Mouse (Mus musculus): ENCODE data around the gene Faf2. TPM values are rescaled to one million over a fixed set of nuclear protein-coding genes. Genes with fewer than 3 reads are reported as not detected.

Gene Faf2
- polyA plus RNA-seq, 2 experiments, result 11.0 to 31.2 TPM

GRCm38 (mm10) chr13:54604221-54604620 is 17.4 kb upstream of the Faf2 start:
- ATAC-seq (ENCODE audit: insufficient read depth) (no peak), DNase-seq (ENCODE audit: low read depth in 3 of 3, low spot score in 3 of 3) (no peak)
- Histone ChIP-seq H3K9me3 (ENCODE audit: control insufficient read depth, low read length) (no peaks in the 10 kb centered on the region), H3K9ac (replicated peaks) (no peak overlapping the region), H3K4me3 (ENCODE audit: insufficient read depth in 1 of 2, low read depth in 2 of 2, low read length in 2 of 2) (no peak overlapping the region), H3K27ac (no peak overlapping the region), H3K36me3 (replicated peaks; ENCODE audit: control insufficient read depth, insufficient read depth, low read depth) (no peaks in the 10 kb centered on the region; the same call in none of the 2 replicates), H3K4me1 (replicated peaks; ENCODE audit: control insufficient read depth in 2 of 2, insufficient read depth in 2 of 2, low read length in 1 of 2) (peaks cover 23 to 25% of the 10 kb centered on the region in 2 experiments), H3K4me2 (ENCODE audit: low read depth) (no peak overlapping the region), H3K27me3 (ENCODE audit: control insufficient read depth, insufficient read depth, low read length) (no peaks in the 10 kb centered on the region)
- TF ChIP-seq CTCF (IDR thresholded peaks at IDR 0.05; ENCODE audit: low read depth), result no peak
- no peak for TF ChIP-seq EP300 (IDR thresholded peaks at IDR 0.05; ENCODE audit: low read depth)
- 72% methylated on average over 4 of the region's 4 CpGs for WGBS (ENCODE audit: insufficient replicate concordance)

DNA sequence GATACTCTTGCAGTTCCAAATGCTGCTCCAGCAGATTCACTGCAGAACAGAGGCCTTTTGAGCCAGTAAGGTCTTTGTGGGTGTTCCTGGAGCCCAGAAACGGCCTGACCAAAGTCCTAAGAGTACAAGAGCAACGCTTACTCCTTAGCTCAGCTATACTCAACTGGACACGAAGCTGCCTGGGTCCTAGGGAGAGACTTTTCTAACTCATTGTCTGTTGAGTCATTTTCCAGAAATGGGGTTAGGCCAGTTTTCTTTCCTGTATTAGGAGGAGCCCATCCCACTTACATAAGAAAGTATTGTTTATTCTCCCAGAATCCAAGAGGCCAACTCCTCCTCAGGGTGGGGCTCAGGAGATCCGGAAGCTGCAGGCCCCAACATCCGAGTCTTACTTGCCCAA is 16.2 kb upstream of the Faf2 start:
- DNase-seq (ENCODE audit: low read depth in 3 of 3, low spot score in 3 of 3), result no peak
- Histone ChIP-seq H3K4me3 (ENCODE audit: insufficient read depth in 1 of 2, low read depth in 2 of 2, low read length in 2 of 2) (no peak overlapping the region), H3K27ac (no peak overlapping the region), H3K27me3 (ENCODE audit: control insufficient read depth, insufficient read depth, low read length) (no peaks in the 10 kb centered on the region), H3K9me3 (ENCODE audit: control insufficient read depth, low read length) (no peaks in the 10 kb centered on the region), H3K4me2 (ENCODE audit: low read depth) (no peak overlapping the region), H3K36me3 (replicated peaks; ENCODE audit: control insufficient read depth, insufficient read depth, low read depth) (no peaks in the 10 kb centered on the region; the same call in 1 of the 2 replicates), H3K9ac (replicated peaks) (no peak overlapping the region), H3K4me1 (replicated peaks; ENCODE audit: control insufficient read depth in 2 of 2, insufficient read depth in 2 of 2, low read length in 1 of 2) (peaks cover 32 to 34% of the 10 kb centered on the region in 2 experiments)
- TF ChIP-seq CTCF (IDR thresholded peaks at IDR 0.05; ENCODE audit: low read depth), result no peak
- TF ChIP-seq EP300 (IDR thresholded peaks at IDR 0.05; ENCODE audit: low read depth), result no peak
- no peak for ATAC-seq (ENCODE audit: insufficient read depth)
- WGBS (ENCODE audit: insufficient replicate concordance), result 80% methylated on average over 5 of the region's 5 CpGs

GRCm38 (mm10) chr13:54607204-54607603 is 14.4 kb upstream of the Faf2 start:
- no peaks in the 10 kb centered on the region for H3K9me3 ChIP-seq (ENCODE audit: control insufficient read depth, low read length)
- TF ChIP-seq CTCF (IDR thresholded peaks at IDR 0.05; ENCODE audit: low read depth), result no peak
- TF ChIP-seq EP300 (IDR thresholded peaks at IDR 0.05; ENCODE audit: low read depth), result no peak
- H3K36me3 ChIP-seq (replicated peaks; ENCODE audit: control insufficient read depth, insufficient read depth, low read depth), result no peaks in the 10 kb centered on the region; the same call in 1 of the 2 replicates
- ATAC-seq (ENCODE audit: insufficient read depth) (no peak), DNase-seq (ENCODE audit: low read depth in 3 of 3, low spot score in 3 of 3) (peak in 1 of 3 experiments; percentile 30)
- WGBS (ENCODE audit: insufficient replicate concordance), result 45% methylated on average over 5 of the region's 5 CpGs
- no peak overlapping the region for H3K4me3 ChIP-seq (ENCODE audit: insufficient read depth in 1 of 2, low read depth in 2 of 2, low read length in 2 of 2)
- H3K4me1 ChIP-seq (replicated peaks; ENCODE audit: control insufficient read depth in 2 of 2, insufficient read depth in 2 of 2, low read length in 1 of 2), result peaks cover 35 to 39% of the 10 kb centered on the region in 2 experiments
- H3K9ac ChIP-seq (replicated peaks), result peak overlapping the region; percentile 15
- no peaks in the 10 kb centered on the region for H3K27me3 ChIP-seq (ENCODE audit: control insufficient read depth, insufficient read depth, low read length)
- no peak overlapping the region; the same call in none of the 2 replicates for H3K27ac ChIP-seq
- peak overlapping the region; percentile 37 for H3K4me2 ChIP-seq (ENCODE audit: low read depth)

DNA sequence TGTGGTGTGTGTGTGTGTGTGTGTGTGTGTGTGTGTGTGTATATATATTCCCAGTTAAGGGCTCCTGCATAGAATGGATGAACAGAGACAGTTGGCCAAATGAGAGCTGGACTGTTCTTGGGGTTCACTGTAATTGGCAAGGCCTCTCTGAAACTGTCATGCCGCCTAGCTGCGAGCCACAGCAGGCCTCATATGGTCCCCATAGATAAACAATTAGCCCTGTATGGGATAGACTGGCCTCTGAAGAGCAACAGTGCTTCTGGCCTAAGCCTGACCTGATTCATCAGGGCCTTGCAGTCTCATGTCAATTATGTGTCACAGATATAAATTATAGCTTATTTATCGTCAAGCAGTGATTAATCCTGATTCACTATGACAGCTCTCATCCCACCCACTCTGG is 13.6 kb upstream of the Faf2 start:
- Histone ChIP-seq H3K27me3 (ENCODE audit: control insufficient read depth, insufficient read depth, low read length) (no peaks in the 10 kb centered on the region), H3K9me3 (ENCODE audit: control insufficient read depth, low read length) (no peaks in the 10 kb centered on the region), H3K4me3 (ENCODE audit: insufficient read depth in 1 of 2, low read depth in 2 of 2, low read length in 2 of 2) (no peak overlapping the region), H3K9ac (replicated peaks) (no peak overlapping the region), H3K4me2 (ENCODE audit: low read depth) (peak overlapping the region; percentile 94), H3K36me3 (replicated peaks; ENCODE audit: control insufficient read depth, insufficient read depth, low read depth) (no peaks in the 10 kb centered on the region; the same call in 1 of the 2 replicates), H3K4me1 (replicated peaks; ENCODE audit: control insufficient read depth in 2 of 2, insufficient read depth in 2 of 2, low read length in 1 of 2) (peaks cover 35 to 39% of the 10 kb centered on the region in 2 experiments), H3K27ac (peak overlapping the region; percentile 26; the same call in 1 of the 2 replicates)
- peak; percentile 54 to 60 (median 59) for DNase-seq (ENCODE audit: low read depth in 3 of 3, low spot score in 3 of 3)
- 20% methylated on average over 3 of the region's 3 CpGs for WGBS (ENCODE audit: insufficient replicate concordance)
- peak; percentile 63 for TF ChIP-seq CTCF (IDR thresholded peaks at IDR 0.05; ENCODE audit: low read depth)
- peak; percentile 55; the same call in 1 of the 2 replicates for TF ChIP-seq EP300 (IDR thresholded peaks at IDR 0.05; ENCODE audit: low read depth)
- peak; percentile 73 for ATAC-seq (ENCODE audit: insufficient read depth)

- H3K27ac ChIP-seq, result peak overlapping the region; percentile 26
- ATAC-seq (ENCODE audit: insufficient read depth) (no peak), DNase-seq (ENCODE audit: low read depth in 3 of 3, low spot score in 3 of 3) (no peak)
- 78% methylated on average over 8 of the region's 8 CpGs for WGBS (ENCODE audit: insufficient replicate concordance)
- TF ChIP-seq EP300 (IDR thresholded peaks at IDR 0.05; ENCODE audit: low read depth) (no peak), CTCF (IDR thresholded peaks at IDR 0.05; ENCODE audit: low read depth) (no peak)
- H3K27me3 ChIP-seq (ENCODE audit: control insufficient read depth, insufficient read depth, low read length), result no peaks in the 10 kb centered on the region
- H3K9me3 ChIP-seq (ENCODE audit: control insufficient read depth, low read length), result no peaks in the 10 kb centered on the region
- peaks cover 35 to 39% of the 10 kb centered on the region in 2 experiments for H3K4me1 ChIP-seq (replicated peaks; ENCODE audit: control insufficient read depth in 2 of 2, insufficient read depth in 2 of 2, low read length in 1 of 2)
- H3K9ac ChIP-seq (replicated peaks), result peak overlapping the region; percentile 57
- H3K4me2 ChIP-seq (ENCODE audit: low read depth), result peak overlapping the region; percentile 94
- H3K36me3 ChIP-seq (replicated peaks; ENCODE audit: control insufficient read depth, insufficient read depth, low read depth), result no peaks in the 10 kb centered on the region; the same call in 1 of the 2 replicates
- peak overlapping the region; percentile 26 to 79; a peak in 3 of 4 replicates for H3K4me3 ChIP-seq (ENCODE audit: insufficient read depth in 1 of 2, low read depth in 2 of 2, low read length in 2 of 2)
Measured at GRCm38 (mm10) chr13:54608666-54609065, 12.9 kb upstream of the Faf2 start.

Measured in liver, embryonic 14.5 days (tissue).